Mouse (Mus musculus) limb, embryonic 14.5 days (tissue): ENCODE results near the gene Acvr1b. TPM values are rescaled to one million over a fixed set of nuclear protein-coding genes. Genes with fewer than 3 reads are reported as not detected.

Source experiments
- ATAC-seq: fragments of 200-750 bp; cut with Nextera tagmentation; 2 replicates; pipeline ENCODE4 v1.8.0; 2017; ENCODE audit warnings: low read depth, moderate number of reproducible peaks, moderate TSS enrichment; ENCODE audit not compliant: low FRiP score
- DNase-seq: peaks from one replicate; pipeline ENCODE4 v3.0.0-alpha.2; 2015; ENCODE audit warnings: low spot score
- H3K27ac ChIP-seq: fragments of 300-500 bp; sonication (generic); replicated peaks from 2 replicates; pipeline ENCODE4 v1.5.1; 2014; ENCODE audit warnings: low read depth, mild to moderate bottlenecking, low read length, moderate library complexity, mixed read lengths
- H3K27me3 ChIP-seq: fragments of 300-500 bp; sonication (generic); 2 replicates; pipeline ENCODE4 v1.6.1; 2014; ENCODE audit warnings: low read length, mixed read lengths; ENCODE audit not compliant: control insufficient read depth, insufficient read depth
- H3K36me3 ChIP-seq: fragments of 300-500 bp; sonication (generic); 2 replicates; pipeline ENCODE4 v1.6.1; 2014; ENCODE audit warnings: mild to moderate bottlenecking, low read length, moderate library complexity, mixed read lengths; ENCODE audit not compliant: control insufficient read depth, insufficient read depth
- H3K4me1 ChIP-seq: fragments of 300-500 bp; sonication (generic); 2 replicates; pipeline ENCODE4 v1.6.1; 2014; ENCODE audit warnings: antibody characterized with exemption, low read length, mixed read lengths; ENCODE audit not compliant: control insufficient read depth, insufficient read depth
- H3K4me2 ChIP-seq: fragments of 300-500 bp; sonication (generic); replicated peaks from 2 replicates; pipeline ENCODE4 v1.6.1; 2014; ENCODE audit warnings: low read depth, mild to moderate bottlenecking, low read length, moderate library complexity; ENCODE audit not compliant: severe bottlenecking
- H3K4me3 ChIP-seq: fragments of 300-500 bp; sonication (generic); replicated peaks from 2 replicates; pipeline ENCODE4 v1.5.1; 2014; ENCODE audit warnings: low read length
- H3K9ac ChIP-seq: fragments of 300-500 bp; sonication (generic); 2 replicates; pipeline ENCODE4 v1.6.1; 2014; ENCODE audit warnings: mild to moderate bottlenecking, low read depth, low read length, moderate library complexity; ENCODE audit not compliant: severe bottlenecking
- H3K9me3 ChIP-seq: fragments of 300-500 bp; sonication (generic); 2 replicates; pipeline ENCODE4 v1.6.1; 2016; ENCODE audit warnings: low read length; ENCODE audit not compliant: control insufficient read depth
- POLR2A ChIP-seq: fragments of 200-500 bp; IDR thresholded peaks from 2 replicates; pipeline ENCODE4 v1.8.0; 2012; ENCODE audit warnings: inconsistent platforms, mild to moderate bottlenecking, moderate library complexity, borderline replicate concordance; ENCODE audit not compliant: insufficient read depth, insufficient read length; ENCODE audit errors: extremely low read depth
- WGBS: fragments of 180-500 bp; shearing (Covaris S2); extraction: QIAGEN DNeasy Blood & Tissue Kit; methylation state at CpG from one replicate; pipeline ENCODE4 v1.1.7; 2014; 5-methylcytosine and 5-hydroxymethylcytosine counted together
- polyA plus RNA-seq, 2 experiments: library from polyadenylated mRNA; depleted of rRNA in 1 of 2; stranded (reverse) in 1 of 2; unstranded in 1 of 2; fragments of >200 nt; fragmentation: Nextera tagmentation in 1 of 2; extraction: Ambion mirVana in 1 of 2; gene quantifications; 2 replicates each; pipeline versions ENCODE4 v1.2.1 to v1.2.3; 2012 to 2014

Acvr1b gene
- polyA plus RNA-seq, 2 experiments = 12.3 to 27.2 TPM

- Histone ChIP-seq H3K36me3 (no peaks in the 10 kb centered on the region), H3K27ac (no peak overlapping the region), H3K4me1 (peaks cover 28% of the 10 kb centered on the region), H3K27me3 (peaks cover 14% of the 10 kb centered on the region), H3K4me2 (peak overlapping the region; percentile 84), H3K9me3 (0 out of 2 replicates have a peak, but pooled peaks cover 3% of the 10 kb centered on the region), H3K9ac (no peak overlapping the region; the same call in 1 of the 2 replicates), H3K4me3 (peak overlapping the region; percentile 42)
- no peak for DNase-seq
- ATAC-seq = no peak
- no peak for TF ChIP-seq POLR2A
- 37% methylated on average over 5 of the region's 5 CpGs for WGBS
These were observed 44.5 kb upstream of the Acvr1b start for GRCm38 (mm10) chr15:101129412-101129811.

GRCm38 (mm10) chr15:101131498-101131897 lies 42.4 kb upstream of the Acvr1b start:
- ATAC-seq = no peak
- Histone ChIP-seq H3K27me3 (peaks cover 14% of the 10 kb centered on the region), H3K4me1 (peaks cover 36% of the 10 kb centered on the region)

GRCm38 (mm10) chr15:101132041-101132440 lies 41.8 kb upstream of the Acvr1b start:
- peaks cover 36% of the 10 kb centered on the region for H3K4me1 ChIP-seq

More at GRCm38 (mm10) chr15:101131498-101131897, 42.4 kb upstream of the Acvr1b start:
- Histone ChIP-seq H3K4me2 (no peak overlapping the region; the same call in 1 of the 2 replicates), H3K27ac (no peak overlapping the region), H3K4me3 (no peak overlapping the region), H3K9me3 (no peaks in the 10 kb centered on the region), H3K9ac (no peak overlapping the region), H3K36me3 (no peaks in the 10 kb centered on the region)
- no peak for DNase-seq
- 23% methylated on average over 11 of the region's 11 CpGs for WGBS
- no peak for TF ChIP-seq POLR2A

GRCm38 (mm10) chr15:101132761-101133160 lies 41.1 kb upstream of the Acvr1b start:
- Histone ChIP-seq H3K4me1 (peaks cover 36% of the 10 kb centered on the region), H3K9me3 (no peaks in the 10 kb centered on the region)
- TF ChIP-seq POLR2A = no peak

More at GRCm38 (mm10) chr15:101132041-101132440, 41.8 kb upstream of the Acvr1b start:
- TF ChIP-seq POLR2A = no peak
- 79% methylated on average over 6 of the region's 6 CpGs for WGBS
- Histone ChIP-seq H3K4me2 (no peak overlapping the region; the same call in 1 of the 2 replicates), H3K27me3 (peaks cover 14% of the 10 kb centered on the region), H3K9me3 (no peaks in the 10 kb centered on the region), H3K9ac (no peak overlapping the region), H3K36me3 (no peaks in the 10 kb centered on the region), H3K27ac (no peak overlapping the region), H3K4me3 (no peak overlapping the region)
- DNase-seq = no peak
- no peak for ATAC-seq

GRCm38 (mm10) chr15:101133993-101134704 lies 39.7 kb upstream of the Acvr1b start:
- Histone ChIP-seq H3K4me2 (peak overlapping the region; percentile 29; the same call in 1 of the 2 replicates), H3K4me3 (peak overlapping the region; percentile 11), H3K27ac (0 out of 2 replicates have a peak overlapping the region, but pooled peaks have one; percentile 38), H3K36me3 (no peaks in the 10 kb centered on the region), H3K9me3 (no peaks in the 10 kb centered on the region), H3K27me3 (peaks cover 12% of the 10 kb centered on the region), H3K9ac (no peak overlapping the region), H3K4me1 (peaks cover 29% of the 10 kb centered on the region)
- no peak for TF ChIP-seq POLR2A
- 19% methylated on average over 14 of the region's 15 CpGs for WGBS
- peak; percentile 35; the same call in 1 of the 2 replicates for ATAC-seq
- DNase-seq = no peak

More at GRCm38 (mm10) chr15:101132761-101133160, 41.1 kb upstream of the Acvr1b start:
- Histone ChIP-seq H3K27ac (no peak overlapping the region), H3K27me3 (peaks cover 14% of the 10 kb centered on the region), H3K4me2 (no peak overlapping the region), H3K9ac (no peak overlapping the region), H3K4me3 (no peak overlapping the region), H3K36me3 (no peaks in the 10 kb centered on the region)
- ATAC-seq = no peak
- no peak for DNase-seq
- 83% methylated on average over 6 of the region's 6 CpGs for WGBS
